Mouse (Mus musculus) gastrocnemius, postnatal 10 days (tissue): Measurements from ENCODE around the gene Frem2. TPM values are rescaled to one million over a fixed set of nuclear protein-coding genes. Genes with fewer than 3 reads are reported as not detected.
A peak's percentile ranks its signal among the peaks of the same experiment; 100 is the strongest.

Source experiments
- DNase-seq: peaks from one replicate; pipeline ENCODE4 v3.0.0; 2021; ENCODE audit warnings: mixed read lengths
- total RNA-seq, 2 experiments: library from RNA; stranded (reverse); gene quantifications; 2 replicates each; pipeline ENCODE4 v1.2.3; 2021

Gene Frem2
- total RNA-seq, 2 experiments from 2014 or later: 14.0 to 16.7 TPM

- no peak for DNase-seq
Observed at GRCm38 (mm10) chr3:53557388-53558214, 99.6 kb downstream of the Frem2 start.

DNA sequence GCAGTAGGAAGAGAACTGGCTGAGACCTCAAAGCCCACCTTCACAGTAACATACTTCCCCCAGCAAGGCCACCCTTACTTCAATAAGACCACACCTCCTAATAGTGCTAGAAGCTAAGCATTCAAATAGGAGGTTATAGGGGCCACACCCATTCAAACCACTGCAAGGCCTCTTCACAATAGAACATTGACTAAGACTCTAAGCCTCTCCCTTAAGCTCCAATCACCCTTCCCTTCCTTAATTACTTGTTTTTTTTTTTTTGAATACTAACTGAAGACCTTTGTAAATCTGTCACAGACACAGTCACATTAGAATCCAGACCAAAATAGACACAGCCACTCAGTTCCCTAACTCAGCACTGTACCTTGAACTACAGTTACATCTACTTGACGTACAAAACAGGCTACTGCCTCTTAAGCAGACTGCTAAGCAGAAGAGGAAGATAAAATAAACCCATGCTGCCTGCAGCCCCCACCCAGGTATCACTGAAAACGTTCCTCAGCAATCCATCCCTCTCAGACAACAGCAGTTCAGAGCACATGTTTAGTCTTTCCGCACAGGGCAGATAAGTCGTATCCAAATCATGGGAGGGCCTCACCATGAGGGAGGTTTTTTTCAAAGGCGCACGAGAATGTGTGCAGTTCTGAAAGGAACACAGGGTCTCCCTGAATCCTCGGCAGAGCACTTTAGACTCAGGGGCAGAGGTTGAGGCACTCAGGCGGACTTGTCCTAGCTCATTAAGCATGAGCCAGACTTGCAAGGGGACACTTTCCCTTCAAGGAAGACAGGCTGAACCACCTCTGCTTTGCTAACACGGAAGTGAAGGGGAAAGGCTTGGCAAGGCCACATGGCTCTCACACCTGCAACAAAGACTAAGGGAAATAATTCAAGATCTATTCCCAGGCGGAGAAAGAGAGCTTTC lies 101.9 kb downstream of the Frem2 start:
- DNase-seq: no peak

DNA sequence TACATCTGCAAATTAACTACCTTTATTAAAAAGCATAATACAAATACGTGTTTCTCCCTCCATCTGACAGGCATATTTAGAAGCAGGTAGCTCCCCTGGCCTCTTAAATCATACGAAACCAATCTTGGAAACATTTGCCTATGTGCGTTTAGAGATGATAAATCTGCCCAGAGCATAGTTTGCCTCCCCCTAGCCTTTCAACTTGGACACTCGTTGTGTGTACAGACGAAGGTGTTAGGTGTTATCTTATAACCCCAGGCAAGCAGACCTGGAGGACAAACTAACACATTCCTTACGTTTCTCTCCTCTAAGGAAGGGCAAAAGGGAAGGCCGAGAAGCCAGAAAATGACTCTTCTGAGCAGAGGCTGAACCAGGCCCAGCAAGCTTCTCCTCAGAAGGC lies 104.5 kb downstream of the Frem2 start:
- DNase-seq: no peak

DNA sequence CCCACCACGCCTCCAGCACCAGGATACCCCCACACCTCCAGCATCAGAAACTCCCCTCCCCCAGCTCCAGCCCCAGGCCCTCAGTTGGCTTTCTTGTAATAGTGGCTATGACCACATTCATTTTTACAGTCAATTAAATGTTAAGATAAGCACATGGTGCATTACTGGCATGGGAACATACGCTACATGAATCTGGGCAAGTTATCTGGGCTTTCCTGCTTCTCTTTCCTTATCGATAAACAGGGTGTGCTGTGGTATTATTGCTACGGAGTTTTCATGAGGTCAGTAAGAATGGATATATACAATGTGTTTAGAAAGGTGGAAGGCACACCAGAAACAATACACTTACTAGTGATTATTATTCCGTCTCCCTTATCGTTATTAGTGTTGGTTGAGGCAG lies 125.1 kb downstream of the Frem2 start:
- no peak for DNase-seq

DNA sequence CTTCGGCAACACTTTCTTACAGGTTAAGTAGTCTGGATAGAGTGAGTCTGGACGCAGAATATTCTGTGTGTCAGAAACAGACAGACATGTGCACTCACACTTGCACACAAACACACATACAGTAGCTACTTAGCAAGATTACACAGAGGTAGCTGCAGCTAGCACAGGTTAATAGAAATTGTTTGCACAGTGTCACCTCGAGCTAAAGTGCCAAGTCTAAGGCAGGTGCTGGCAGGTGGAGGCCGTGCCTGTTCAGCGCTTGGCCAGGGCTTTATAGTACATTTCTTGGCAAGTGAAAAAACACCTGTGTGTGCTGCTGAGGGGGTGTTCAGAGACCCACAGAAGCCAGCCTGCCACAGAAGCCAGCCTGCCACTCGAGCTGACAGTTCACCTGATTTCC lies 126.8 kb downstream of the Frem2 start:
- DNase-seq: no peak

GRCm38 (mm10) chr3:53525737-53526136 lies 131.4 kb downstream of the Frem2 start:
- peak; percentile 73 for DNase-seq

DNA sequence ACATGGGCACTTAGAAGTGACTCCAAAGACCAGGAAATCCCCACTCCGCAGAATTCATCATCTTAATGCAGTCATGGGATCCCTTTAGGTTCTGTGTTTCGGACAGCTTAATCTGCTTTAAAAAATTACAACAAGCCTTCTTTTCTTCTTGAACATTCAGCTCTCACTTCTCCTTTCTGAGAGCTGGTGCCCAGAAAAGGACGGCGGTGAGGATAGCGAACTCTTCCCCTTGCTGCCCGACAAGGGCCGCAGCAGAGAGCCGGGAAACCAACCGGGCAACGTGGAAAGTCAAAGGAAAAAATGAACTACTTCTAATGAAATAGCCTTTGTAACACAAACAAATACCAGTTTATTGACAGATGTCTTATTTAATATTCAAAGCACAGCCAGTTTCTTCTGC lies 134.4 kb downstream of the Frem2 start:
- DNase-seq: no peak

DNA sequence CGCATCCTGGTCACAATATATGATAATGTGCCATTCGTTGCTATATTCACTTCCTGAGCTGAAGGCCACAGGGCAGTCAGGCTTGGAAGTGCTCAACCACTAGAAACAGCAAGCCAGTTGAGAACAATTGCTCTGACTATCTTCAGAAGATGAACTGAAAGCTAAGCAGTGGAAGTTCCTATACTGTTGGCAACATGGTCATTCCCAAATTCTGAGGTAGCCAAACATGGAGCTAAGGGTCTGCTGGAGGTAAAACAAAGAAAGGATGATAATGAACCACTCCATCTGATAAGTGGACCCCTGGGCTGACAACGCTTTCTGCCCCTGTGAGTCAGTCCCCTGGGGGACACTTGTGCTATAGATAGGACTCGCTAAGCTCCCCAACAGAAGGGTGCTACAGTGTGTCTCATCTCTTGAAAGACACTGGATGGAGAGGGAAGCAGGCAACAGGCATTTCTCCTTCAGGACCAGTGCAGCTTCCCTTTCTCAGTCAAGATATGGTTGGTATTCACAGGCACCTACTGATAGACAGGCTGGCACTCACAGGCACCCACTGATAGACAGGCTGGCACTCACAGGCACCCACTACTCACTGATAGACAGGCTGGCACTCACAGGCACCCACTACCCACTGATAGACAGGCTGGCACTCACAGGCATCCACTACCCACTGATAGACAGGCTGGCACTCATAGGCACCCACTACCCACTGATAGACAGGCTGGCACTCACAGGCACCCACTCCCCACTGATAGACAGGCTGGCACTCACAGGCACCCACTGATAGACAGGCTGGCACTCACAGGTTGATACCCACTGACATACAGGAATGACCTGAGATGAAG lies 142.7 kb downstream of the Frem2 start:
- no peak for DNase-seq

DNA sequence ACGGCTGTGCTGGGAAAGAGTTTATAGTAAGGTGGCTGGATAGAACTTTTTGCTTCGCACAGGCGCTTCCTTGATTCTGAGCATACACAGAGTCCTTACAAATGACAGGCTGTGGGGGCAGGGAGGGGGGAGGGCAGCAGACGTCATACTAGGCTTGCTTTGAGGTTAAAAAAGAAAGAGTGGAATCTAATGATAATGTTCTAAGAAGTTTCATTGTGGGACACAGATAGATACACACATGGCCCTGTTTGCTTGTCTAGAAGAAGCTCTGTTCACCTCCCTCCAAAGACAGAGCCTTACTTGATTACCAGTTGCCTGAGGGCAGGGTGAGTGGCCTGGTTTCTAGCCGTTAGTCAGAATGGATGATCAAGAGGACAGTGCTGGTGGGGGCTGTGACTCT lies 144.1 kb downstream of the Frem2 start:
- DNase-seq: no peak

GRCm38 (mm10) chr3:53502428-53502827 lies 154.7 kb downstream of the Frem2 start:
- DNase-seq: no peak

GRCm38 (mm10) chr3:53498351-53498905 lies 158.7 kb downstream of the Frem2 start:
- no peak for DNase-seq

- no peak for DNase-seq
Observed at GRCm38 (mm10) chr3:53488353-53488752, 168.8 kb downstream of the Frem2 start, which contains the start of gene Stoml3. Stoml3 (plus strand) TSS chr3:53488653.

DNA sequence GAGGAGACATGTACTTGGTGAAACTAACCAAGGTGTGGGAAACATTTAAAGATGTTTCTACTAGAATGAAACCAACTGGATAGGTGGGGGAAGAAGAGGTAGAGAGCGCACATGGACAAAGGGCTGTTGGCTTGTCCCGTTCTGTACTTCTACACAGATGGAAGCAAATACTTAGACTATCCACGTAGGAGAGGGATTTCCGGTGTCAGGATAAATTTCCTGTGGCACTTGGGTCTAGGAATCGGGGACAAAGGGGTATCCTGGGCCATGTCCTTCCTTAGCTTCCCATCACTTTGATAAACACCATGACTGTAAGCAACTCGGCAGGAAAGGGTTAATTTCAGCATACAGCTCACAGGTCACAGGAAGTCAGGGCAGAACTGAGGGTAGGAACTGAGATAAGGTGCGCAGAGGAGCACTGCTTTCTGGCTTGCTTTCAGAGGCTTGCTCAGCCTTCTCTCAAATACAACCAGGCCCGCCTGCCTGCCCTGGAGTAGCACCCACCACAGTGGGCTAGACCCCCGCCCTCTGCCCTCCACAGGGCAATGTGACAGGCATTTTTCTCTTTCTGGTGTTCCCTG lies 170.1 kb downstream of the Frem2 start:
- no peak for DNase-seq

DNA sequence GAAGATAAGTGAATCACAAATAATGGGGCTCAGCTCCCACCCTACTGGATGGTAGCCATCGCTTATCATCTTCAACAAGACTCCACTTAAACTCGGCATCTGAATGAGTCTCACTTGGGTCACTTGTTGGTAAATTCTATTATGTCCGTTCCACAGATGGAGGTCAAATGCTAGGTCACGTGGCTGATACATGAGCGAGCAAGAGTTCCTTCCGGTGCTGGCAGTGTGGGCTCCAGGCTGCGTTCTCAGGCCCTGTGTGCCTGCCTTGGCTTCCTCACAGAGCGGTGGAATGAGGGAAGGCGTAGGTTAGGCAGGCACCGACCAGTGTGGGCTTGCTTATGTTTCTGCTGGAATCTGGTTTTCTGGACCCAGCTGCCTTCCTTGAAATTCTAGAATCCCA lies 170.6 kb downstream of the Frem2 start:
- no peak for DNase-seq

- no peak for DNase-seq
Observed at GRCm38 (mm10) chr3:53483414-53484059, 173.6 kb downstream of the Frem2 start.

DNA sequence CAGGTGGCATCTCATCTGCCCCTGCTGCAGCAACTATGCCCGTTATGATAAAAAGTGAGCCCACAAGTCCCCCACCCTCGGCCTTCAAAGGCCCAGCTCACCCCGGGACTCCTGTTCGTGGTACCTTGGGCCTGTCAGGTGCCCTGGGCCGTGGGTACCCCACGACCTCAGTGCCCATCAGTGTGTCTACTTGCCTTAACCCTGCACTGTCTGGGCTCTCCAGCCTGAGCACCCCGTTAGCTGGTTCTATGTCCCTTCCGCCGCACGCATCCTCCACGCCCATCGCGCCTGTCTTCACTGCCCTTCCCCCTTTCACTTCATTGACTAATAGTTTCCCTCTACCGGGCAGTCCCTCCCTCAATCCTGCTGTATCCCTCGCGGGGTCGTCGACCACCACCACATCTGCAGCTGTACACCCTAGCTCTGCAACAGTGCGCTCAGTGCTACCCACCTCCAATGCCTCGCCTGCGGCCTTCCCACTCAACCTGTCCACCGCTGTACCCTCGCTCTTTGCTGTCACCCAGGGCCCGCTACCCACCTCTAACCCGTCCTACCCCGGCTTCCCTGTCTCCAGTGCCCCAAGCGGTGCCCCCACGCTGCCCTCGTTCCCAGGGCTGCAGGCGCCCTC lies 178.6 kb downstream of the Frem2 start:
- DNase-seq: no peak

GRCm38 (mm10) chr3:53477468-53477867 lies 179.7 kb downstream of the Frem2 start:
- DNase-seq: peak; percentile 68

DNA sequence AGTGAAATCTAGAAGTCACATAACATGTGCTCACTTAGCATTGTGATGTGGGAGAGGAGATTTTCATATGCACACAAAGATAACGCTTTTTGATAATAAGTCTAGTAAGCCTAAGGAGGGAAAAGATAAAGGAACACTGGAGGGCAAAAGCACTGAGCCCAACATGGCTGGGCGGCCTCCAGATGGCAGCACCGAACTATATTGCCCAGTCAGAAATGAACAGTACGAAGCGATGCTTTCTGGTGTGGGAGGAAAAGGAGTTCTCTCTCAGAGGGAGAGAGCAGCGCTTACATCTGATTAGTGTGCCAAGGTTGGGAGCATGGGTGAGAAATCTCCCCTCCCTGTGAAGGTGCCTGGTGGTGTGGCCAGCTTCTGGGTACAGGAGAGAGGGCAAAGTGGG lies 181.3 kb downstream of the Frem2 start:
- DNase-seq: peak; percentile 53

DNA sequence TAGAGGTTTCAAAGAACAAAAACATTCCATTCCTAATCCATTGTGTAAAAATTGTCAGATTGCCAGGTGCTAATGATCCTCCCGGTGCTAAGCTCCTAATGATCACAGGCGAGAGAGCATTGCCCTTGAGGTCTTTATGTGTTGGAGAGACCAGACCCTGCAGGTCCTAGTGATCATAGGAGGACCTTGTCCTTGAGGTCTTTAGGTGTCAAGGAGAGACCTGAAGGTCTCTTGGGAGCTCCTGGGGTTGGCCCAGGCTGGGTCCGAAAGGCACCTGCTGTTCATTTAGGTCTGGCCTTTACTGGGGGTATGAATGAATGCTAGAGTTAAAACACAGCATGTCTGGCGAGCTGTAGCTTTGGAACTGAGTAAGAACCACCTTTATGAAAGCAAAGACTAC lies 183.0 kb downstream of the Frem2 start:
- DNase-seq: no peak

GRCm38 (mm10) chr3:53472061-53472460 lies 185.1 kb downstream of the Frem2 start:
- no peak for DNase-seq

DNA sequence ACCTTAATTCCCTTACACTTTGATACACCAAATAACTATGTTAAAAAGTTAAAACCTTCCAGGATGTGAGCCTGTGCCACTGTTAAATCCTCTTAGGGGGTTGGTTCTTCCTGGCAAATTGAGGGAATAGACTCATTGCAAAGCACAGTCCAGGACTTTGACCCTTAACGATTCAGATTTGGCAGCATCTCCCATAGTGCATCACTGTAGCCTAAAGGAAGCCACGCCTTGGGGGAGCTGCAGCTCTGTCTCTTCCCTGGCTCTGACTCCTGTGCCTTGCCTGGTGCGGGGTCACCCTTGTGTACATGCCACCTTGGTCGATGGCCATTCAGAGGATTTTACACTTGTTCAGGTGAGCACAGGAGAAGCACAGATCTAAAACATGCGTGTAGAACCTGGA lies 187.5 kb downstream of the Frem2 start:
- DNase-seq: no peak
